Mouse (Mus musculus): ENCODE data around the gene Zfp120.
"Not testable (repeated sequence)": the region's sequence is repeated elsewhere in the genome, so short reads cannot be mapped to it uniquely, and the experiment has no call there.

Zfp120 gene

DNA sequence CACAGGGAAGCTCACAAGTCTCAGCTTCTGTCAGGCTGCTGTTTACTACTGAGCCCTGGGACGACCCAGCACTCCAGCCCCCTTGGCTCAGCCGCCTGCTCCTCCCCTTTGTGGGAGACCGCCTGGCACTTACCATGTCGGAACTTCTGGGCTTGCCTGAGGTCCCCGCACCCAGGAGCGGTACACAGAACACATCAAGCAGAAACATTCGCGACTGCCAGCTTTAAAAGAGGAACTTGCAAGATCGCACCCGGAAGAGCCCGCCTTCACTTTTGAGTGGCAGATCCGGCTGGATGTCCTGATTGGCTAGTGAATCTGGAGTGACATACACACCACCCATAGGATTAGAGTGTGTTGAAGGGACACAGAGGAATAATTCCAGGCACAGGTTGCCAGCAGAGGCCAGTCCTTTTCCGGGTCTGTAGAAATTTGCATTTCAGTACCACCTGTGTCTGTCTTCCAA is at the start of gene Zfp120:
TSS of gene Zfp120 (minus strand) at position 274 of the 463 bp plus-strand sequence.
- DNase-seq, result peak; percentile 95

DNA sequence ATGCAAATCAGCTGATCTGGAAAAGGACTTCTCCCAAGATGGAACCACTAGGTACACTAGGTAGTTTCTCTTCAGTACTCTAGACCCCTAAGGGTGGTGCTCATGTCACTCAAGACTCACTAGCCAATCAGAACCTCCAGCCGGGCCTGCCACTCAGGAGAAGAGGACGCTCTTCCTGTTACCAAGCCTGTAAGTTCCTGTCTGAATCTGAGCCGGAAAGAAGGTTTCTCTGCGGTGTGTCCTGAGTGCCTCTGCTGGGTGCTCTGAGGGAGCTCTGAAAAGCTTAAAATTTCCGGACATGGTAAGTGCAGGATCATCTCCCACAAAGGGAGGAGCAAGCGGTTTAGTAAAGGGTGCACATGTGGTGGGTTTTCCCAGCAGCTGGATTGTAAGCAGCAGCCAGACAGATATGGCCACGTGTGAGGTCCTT is 45.1 kb upstream of the Zfp120 start, which contains the start of gene Gm14139:
TSS of gene Gm14139 (plus strand) at position 186 of the 430 bp plus-strand sequence.
- DNase-seq, result not testable (repeated sequence)

DNA sequence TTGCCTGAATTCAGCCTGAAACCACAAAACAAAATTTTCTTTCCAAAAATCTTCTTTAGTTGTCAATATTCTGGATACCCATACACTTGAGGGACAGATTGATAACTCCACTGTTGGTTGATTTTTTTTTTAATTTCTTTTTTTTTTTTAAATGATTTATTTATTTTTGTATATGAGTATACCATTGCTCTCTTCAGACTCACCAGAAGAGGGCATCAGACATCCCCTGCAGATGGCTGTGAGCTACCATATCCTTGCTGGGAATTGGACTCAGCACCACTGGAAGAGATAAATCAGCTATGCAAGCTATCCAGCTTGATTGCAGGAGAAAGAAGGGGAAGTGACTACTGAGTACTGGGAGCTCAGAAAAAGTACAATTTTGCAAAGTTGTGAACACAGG is 44.5 kb upstream of the Zfp120 start:
- DNase-seq, result not testable (repeated sequence)

DNA sequence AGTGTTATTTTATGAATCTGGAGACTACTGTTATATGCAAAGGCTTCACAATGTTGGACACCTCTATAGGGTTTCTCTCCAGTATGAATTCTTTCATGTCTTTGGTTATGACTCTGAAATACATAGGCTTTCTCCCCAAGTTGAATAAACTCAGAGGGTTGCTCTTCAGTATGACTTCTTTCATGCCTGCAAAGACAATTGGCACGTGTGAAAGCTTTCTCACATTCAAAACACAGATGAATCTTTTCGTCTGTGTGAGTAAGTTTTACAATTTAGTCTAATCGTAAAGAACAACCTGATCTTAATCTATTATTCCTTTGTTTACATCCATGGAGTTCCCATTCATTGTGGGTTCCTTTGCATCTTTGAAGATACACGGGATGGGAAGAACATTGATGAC is 43.1 kb upstream of the Zfp120 start, which contains the start of gene Gm10770:
TSS of gene Gm10770 (minus strand) at position 101 of the 400 bp plus-strand sequence.
- DNase-seq, result not testable (repeated sequence)

DNA sequence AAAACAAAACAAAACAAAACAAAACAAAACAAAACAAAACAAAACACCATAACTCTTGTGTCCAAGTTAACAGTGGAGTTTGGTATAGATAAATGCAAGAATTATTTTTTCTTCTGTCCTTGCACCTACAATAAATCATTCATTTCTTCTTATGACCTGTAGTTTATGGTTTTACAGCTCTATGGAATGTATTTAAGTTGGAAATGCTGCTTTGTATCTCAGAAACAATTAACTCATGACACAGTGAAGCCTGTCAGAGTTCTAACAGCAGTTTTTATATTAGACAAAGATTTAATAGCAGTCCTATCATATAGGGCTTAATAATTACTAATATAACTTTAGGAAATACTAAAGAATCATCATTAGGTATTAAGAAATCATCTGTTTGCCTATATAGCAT is 37.3 kb upstream of the Zfp120 start:
- no peak for DNase-seq

DNA sequence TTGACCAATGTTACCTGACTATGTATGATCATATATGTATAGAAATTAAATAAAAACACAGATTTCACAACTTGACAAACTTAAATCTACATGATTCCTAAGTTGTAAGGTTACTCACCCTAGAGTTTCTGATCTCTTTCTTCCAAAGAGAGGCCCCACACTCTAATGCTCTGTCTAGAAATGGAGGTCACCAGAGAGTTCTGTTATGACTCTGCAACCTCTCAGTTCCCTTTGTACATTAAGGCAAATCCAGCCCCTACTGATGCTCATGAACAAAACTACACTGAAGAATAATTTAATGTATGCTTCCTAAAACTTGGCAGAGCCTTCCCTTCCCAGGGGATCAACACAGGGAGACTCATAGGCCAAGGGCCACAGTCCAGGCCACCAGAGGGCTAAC is 30.2 kb upstream of the Zfp120 start:
- DNase-seq, result no peak

DNA sequence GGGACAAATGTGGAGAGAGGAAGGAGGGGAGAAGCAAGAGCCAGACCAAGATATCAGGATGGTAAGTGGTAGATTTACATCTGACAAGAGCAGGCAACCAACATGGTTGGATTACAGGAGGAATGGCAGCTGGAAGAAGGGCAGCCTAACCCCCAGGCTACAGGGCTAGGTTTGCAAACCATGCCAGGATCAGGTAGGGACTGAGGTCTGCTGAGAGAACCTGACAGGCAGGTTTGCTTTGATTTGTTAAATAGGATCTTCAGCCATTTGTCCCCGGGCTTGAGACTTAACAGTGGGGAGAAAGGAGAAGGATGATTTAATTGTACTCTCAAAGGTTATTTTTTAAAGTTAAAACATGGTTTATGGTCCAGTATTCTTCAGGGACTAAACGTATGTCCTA is 3.7 kb downstream of the Zfp120 start:
- DNase-seq, result no peak

DNA sequence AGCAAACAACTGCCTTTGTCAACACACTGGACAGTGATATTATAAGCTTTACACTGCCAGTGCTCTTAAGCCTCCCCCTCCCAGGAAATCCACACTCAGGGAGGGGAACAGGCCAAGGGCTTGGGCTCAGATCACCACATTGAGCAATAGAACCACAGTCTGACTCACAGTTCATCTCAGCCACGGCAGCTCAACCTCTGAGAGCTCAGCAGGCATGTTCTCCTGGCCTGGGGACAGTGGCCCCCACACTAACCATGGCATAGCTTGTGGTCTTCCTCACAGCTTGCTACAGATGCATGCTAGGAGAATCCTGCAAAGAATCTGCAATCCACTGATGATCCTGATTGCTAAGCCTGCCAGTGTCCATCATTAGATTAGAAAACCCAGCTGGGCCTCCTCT is 4.5 kb downstream of the Zfp120 start:
- not testable (repeated sequence) for DNase-seq

DNA sequence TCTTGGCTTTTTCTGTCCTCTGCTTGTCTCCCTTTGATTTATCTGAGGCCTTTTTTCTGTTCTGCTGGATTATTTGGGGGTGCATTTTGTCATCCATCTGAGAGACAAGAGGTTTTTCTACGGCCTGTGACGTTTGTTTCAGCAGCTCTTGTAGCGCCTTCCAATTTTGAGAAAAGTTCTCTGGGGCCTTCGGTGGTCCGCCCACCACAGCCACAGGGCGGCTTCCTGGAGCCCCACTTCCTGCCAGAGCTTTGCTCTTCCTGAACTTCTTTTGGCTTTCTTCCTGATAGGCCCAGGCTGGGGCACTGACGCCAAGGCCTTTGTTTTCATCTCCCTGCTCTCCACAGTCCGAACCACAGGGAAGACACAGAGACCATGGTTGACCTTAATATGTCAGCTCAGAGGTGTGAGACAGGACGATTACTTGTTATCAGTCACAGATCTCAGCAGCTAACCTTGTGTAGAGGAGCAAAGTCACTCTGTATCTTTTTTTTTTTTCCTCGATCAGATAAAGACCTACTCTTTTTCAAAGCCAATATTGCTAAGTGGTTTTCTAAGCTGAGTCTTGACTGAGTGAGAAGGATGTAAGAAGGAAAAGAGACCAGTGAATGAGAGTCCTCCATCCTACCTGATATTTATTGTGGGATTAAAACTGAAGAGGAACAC is 25.1 kb downstream of the Zfp120 start:
- no peak for DNase-seq

DNA sequence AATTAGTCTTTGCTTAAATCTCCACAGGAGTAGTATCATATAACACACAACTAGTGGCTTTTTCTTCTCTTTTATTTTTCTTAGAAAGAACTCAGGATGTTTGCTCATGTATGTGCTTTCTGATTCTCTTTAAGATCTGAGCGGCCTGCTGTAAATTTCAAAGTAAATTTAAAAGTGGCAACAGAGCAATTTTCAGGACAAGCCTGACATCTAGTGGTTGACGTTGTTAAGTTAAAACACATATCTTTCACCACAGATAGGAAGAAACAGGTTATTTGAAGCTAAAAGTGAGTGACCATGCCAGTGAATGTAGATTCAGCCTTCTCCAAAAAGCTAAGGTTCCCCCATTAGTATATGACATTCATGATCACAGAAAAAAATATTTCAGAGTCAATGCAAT is 36.9 kb downstream of the Zfp120 start:
- DNase-seq, result peak; percentile 47
